Mouse (Mus musculus): ENCODE data around the gene Lpin1.
A peak's percentile ranks its signal among the peaks of the same experiment; 100 is the strongest.

Lpin1 gene

GRCm38 (mm10) chr12:16610936-16611335, at the start of gene Lpin1:
Gene Lpin1, minus strand, starts transcription at chr12:16610966.
- DNase-seq (ENCODE audit: low read depth, low spot score) = no peak

- DNase-seq (ENCODE audit: low read depth, low spot score) = no peak
Measured at GRCm38 (mm10) chr12:16656906-16657875, 46.4 kb upstream of the Lpin1 start.

GRCm38 (mm10) chr12:16655604-16656003, 44.8 kb upstream of the Lpin1 start:
- no peak for DNase-seq (ENCODE audit: low read depth, low spot score)

- peak; percentile 29 for DNase-seq (ENCODE audit: low read depth, low spot score)
Measured at GRCm38 (mm10) chr12:16653332-16654093, 42.7 kb upstream of the Lpin1 start, which contains the start of gene Ntsr2. Gene Ntsr2, plus strand, starts transcription at chr12:16653382.

GRCm38 (mm10) chr12:16649819-16650218, 39.1 kb upstream of the Lpin1 start:
- DNase-seq (ENCODE audit: low read depth, low spot score) = no peak

- no peak for DNase-seq (ENCODE audit: low read depth, low spot score)
Measured at GRCm38 (mm10) chr12:16648273-16648672, 37.5 kb upstream of the Lpin1 start.

- no peak for DNase-seq (ENCODE audit: low read depth, low spot score)
Measured at GRCm38 (mm10) chr12:16646780-16647409, 36.1 kb upstream of the Lpin1 start.

GRCm38 (mm10) chr12:16644698-16645097, 33.9 kb upstream of the Lpin1 start:
- no peak for DNase-seq (ENCODE audit: low read depth, low spot score)

- DNase-seq (ENCODE audit: low read depth, low spot score) = no peak
Measured at GRCm38 (mm10) chr12:16643508-16644345, 33.0 kb upstream of the Lpin1 start.

GRCm38 (mm10) chr12:16642000-16642399, 31.2 kb upstream of the Lpin1 start:
- no peak for DNase-seq (ENCODE audit: low read depth, low spot score)

GRCm38 (mm10) chr12:16640075-16640474, 29.3 kb upstream of the Lpin1 start:
- no peak for DNase-seq (ENCODE audit: low read depth, low spot score)

GRCm38 (mm10) chr12:16639078-16639771, 28.5 kb upstream of the Lpin1 start:
- DNase-seq (ENCODE audit: low read depth, low spot score) = no peak

GRCm38 (mm10) chr12:16635816-16636215, 25.1 kb upstream of the Lpin1 start:
- DNase-seq (ENCODE audit: low read depth, low spot score) = no peak

GRCm38 (mm10) chr12:16634075-16634813, 23.5 kb upstream of the Lpin1 start:
- peak; percentile 36 for DNase-seq (ENCODE audit: low read depth, low spot score)

GRCm38 (mm10) chr12:16633235-16633634, 22.5 kb upstream of the Lpin1 start:
- DNase-seq (ENCODE audit: low read depth, low spot score) = no peak

- DNase-seq (ENCODE audit: low read depth, low spot score) = no peak
Measured at GRCm38 (mm10) chr12:16631423-16631822, 20.7 kb upstream of the Lpin1 start.

- DNase-seq (ENCODE audit: low read depth, low spot score) = no peak
Measured at GRCm38 (mm10) chr12:16630866-16631185, 20.1 kb upstream of the Lpin1 start.

GRCm38 (mm10) chr12:16630152-16630865, 19.5 kb upstream of the Lpin1 start:
- DNase-seq (ENCODE audit: low read depth, low spot score) = no peak

- no peak for DNase-seq (ENCODE audit: low read depth, low spot score)
Measured at GRCm38 (mm10) chr12:16620230-16620629, 9.5 kb upstream of the Lpin1 start.
